Mouse (Mus musculus): ENCODE measurements at regions not wholly inside any gene's neighbourhood (a gene's known extent, or its start where the extent isn't known, plus 50 kb on each side); places are given as distances from the start of the nearest gene placed in this dataset.

GRCm38 (mm10) chr5:29142957-29143356, 52.8 kb upstream of the Rnf32 start:
- Histone ChIP-seq H3K4me2 (ENCODE audit: low read depth, low read length) (no peak overlapping the region), H3K27me3 (replicated peaks; ENCODE audit: control insufficient read depth, insufficient read depth, low read length) (no peaks in the 10 kb centered on the region), H3K9me3 (ENCODE audit: control insufficient read depth, low read length) (no peaks in the 10 kb centered on the region), H3K36me3 (ENCODE audit: control insufficient read depth, insufficient read depth, low read length) (no peaks in the 10 kb centered on the region), H3K27ac (ENCODE audit: low read length) (no peak overlapping the region), H3K9ac (ENCODE audit: low read depth, low read length) (no peak overlapping the region), H3K4me1 (ENCODE audit: control insufficient read depth, insufficient read depth, low read length) (no peaks in the 10 kb centered on the region), H3K4me3 (ENCODE audit: low read length) (no peak overlapping the region)
- WGBS, result 81% methylated on average over 2 of the region's 2 CpGs
- ATAC-seq, result no peak

DNA sequence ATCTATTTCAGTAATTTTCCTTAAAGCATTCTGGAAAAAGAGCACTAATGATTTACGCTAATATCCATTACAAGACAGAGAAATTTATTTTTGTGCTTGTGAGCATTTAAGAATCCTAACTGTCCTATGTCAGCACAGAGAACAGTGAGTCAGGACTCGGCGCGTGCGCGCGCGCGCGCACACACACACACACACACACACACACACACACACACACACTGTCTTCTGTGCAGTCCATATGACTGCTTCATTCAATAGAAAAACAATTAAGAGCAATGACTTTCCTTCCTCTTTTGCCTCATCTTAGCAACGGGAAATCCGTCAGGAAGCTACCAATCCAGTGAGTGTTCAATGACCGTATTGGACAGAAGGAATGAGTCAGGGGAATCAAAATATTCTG, 53.3 kb upstream of the Rnf32 start:
- H3K4me3 ChIP-seq (ENCODE audit: low read length), result no peak overlapping the region
- 88% methylated on average over 13 of the region's 13 CpGs for WGBS
- H3K4me1 ChIP-seq (ENCODE audit: control insufficient read depth, insufficient read depth, low read length), result no peaks in the 10 kb centered on the region
- no peak for ATAC-seq
- H3K4me2 ChIP-seq (ENCODE audit: low read depth, low read length), result no peak overlapping the region
- H3K36me3 ChIP-seq (ENCODE audit: control insufficient read depth, insufficient read depth, low read length), result no peaks in the 10 kb centered on the region
- H3K9me3 ChIP-seq (ENCODE audit: control insufficient read depth, low read length), result no peaks in the 10 kb centered on the region
- H3K9ac ChIP-seq (ENCODE audit: low read depth, low read length), result no peak overlapping the region
- H3K27me3 ChIP-seq (replicated peaks; ENCODE audit: control insufficient read depth, insufficient read depth, low read length), result no peaks in the 10 kb centered on the region
- no peak overlapping the region for H3K27ac ChIP-seq (ENCODE audit: low read length)

DNA sequence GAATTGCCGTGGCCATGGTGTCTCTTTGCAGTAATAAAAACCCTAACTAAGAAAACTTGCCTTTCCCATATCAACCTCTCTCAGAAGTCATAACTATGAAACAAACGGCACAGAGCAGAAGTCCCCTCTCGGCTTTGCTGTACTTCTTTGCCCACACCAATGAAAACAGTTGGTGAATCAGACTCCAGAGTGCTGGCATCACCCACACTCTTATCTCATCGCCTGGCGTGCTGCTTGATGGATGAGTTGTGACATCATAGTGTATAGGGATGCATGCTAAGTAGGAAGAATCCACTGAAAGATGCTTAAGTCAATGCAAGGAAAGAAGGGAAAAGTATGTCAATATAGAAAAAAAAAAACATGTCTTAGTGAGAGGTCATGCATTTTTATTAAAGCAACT, 58.3 kb upstream of the Rnf32 start:
- no peaks in the 10 kb centered on the region for H3K36me3 ChIP-seq (ENCODE audit: control insufficient read depth, insufficient read depth, low read length)
- no peak overlapping the region for H3K4me3 ChIP-seq (ENCODE audit: low read length)
- H3K27me3 ChIP-seq (replicated peaks; ENCODE audit: control insufficient read depth, insufficient read depth, low read length), result no peaks in the 10 kb centered on the region
- no peaks in the 10 kb centered on the region for H3K4me1 ChIP-seq (ENCODE audit: control insufficient read depth, insufficient read depth, low read length)
- no peaks in the 10 kb centered on the region for H3K9me3 ChIP-seq (ENCODE audit: control insufficient read depth, low read length)
- no peak overlapping the region for H3K9ac ChIP-seq (ENCODE audit: low read depth, low read length)
- WGBS, result 84% methylated on average over 5 of the region's 5 CpGs
- no peak overlapping the region for H3K4me2 ChIP-seq (ENCODE audit: low read depth, low read length)
- no peak overlapping the region for H3K27ac ChIP-seq (ENCODE audit: low read length)
- no peak for ATAC-seq

DNA sequence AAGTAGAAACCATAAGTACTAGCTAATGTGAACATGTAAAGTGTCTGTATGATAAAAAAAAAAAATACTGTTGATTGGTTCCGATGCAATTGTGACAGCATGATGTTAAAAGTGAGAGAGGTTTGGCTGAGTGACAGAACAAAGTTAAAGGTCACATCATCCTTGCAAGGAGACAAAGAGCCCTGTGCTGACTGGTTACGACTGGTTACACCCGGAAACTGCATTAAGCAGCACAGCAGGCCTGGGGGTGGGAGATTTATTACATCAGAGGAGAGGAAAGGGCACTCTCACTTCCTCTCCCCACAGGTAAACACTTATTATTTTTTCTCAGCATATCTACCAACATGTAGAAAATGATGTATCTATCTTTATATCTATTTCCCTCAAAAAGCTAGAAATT, 63.5 kb upstream of the Rnf32 start:
- ATAC-seq, result no peak; the same call in 1 of the 2 replicates
- 25% methylated on average over 3 of the region's 3 CpGs for WGBS
- no peak overlapping the region for H3K9ac ChIP-seq (ENCODE audit: low read depth, low read length)

GRCm38 (mm10) chr5:29131762-29132161, 64.0 kb upstream of the Rnf32 start:
- no peaks in the 10 kb centered on the region for H3K9me3 ChIP-seq (ENCODE audit: control insufficient read depth, low read length)
- H3K4me1 ChIP-seq (ENCODE audit: control insufficient read depth, insufficient read depth, low read length), result no peaks in the 10 kb centered on the region
- H3K4me2 ChIP-seq (ENCODE audit: low read depth, low read length), result no peak overlapping the region
- H3K9ac ChIP-seq (ENCODE audit: low read depth, low read length), result no peak overlapping the region
- no peaks in the 10 kb centered on the region for H3K27me3 ChIP-seq (replicated peaks; ENCODE audit: control insufficient read depth, insufficient read depth, low read length)
- no peak overlapping the region for H3K27ac ChIP-seq (ENCODE audit: low read length)
- WGBS, result 15% methylated on average over 2 of the region's 2 CpGs
- no peak overlapping the region for H3K4me3 ChIP-seq (ENCODE audit: low read length)
- no peaks in the 10 kb centered on the region for H3K36me3 ChIP-seq (ENCODE audit: control insufficient read depth, insufficient read depth, low read length)
- no peak for ATAC-seq

More for the DNA sequence above, 63.5 kb upstream of the Rnf32 start:
- Histone ChIP-seq H3K4me3 (ENCODE audit: low read length) (no peak overlapping the region), H3K27me3 (replicated peaks; ENCODE audit: control insufficient read depth, insufficient read depth, low read length) (no peaks in the 10 kb centered on the region), H3K4me2 (ENCODE audit: low read depth, low read length) (no peak overlapping the region), H3K9me3 (ENCODE audit: control insufficient read depth, low read length) (no peaks in the 10 kb centered on the region), H3K4me1 (ENCODE audit: control insufficient read depth, insufficient read depth, low read length) (no peaks in the 10 kb centered on the region), H3K27ac (ENCODE audit: low read length) (no peak overlapping the region), H3K36me3 (ENCODE audit: control insufficient read depth, insufficient read depth, low read length) (no peaks in the 10 kb centered on the region)

DNA sequence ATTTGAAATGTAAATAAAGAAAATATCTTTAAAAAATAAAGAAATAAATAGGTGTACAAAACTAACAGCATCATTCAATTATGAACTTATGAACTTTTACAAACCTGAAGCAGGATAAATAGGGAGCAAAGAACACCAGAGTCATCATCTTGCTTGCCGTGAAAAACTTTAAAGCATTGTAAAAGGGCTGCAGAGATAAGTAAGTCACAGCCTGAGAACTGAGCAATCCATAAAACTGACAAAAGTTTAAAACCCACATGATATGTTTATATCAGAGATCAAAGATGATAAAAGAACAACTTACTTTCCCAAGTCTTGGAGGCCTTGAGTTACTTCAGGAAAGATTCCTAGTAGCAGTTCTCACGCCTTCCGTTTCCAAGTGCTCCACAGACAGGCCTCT, 66.1 kb upstream of the Rnf32 start:
- Histone ChIP-seq H3K36me3 (ENCODE audit: control insufficient read depth, insufficient read depth, low read length) (no peaks in the 10 kb centered on the region), H3K27ac (ENCODE audit: low read length) (no peak overlapping the region), H3K9me3 (ENCODE audit: control insufficient read depth, low read length) (no peaks in the 10 kb centered on the region), H3K4me1 (ENCODE audit: control insufficient read depth, insufficient read depth, low read length) (no peaks in the 10 kb centered on the region), H3K9ac (ENCODE audit: low read depth, low read length) (no peak overlapping the region), H3K4me3 (ENCODE audit: low read length) (no peak overlapping the region), H3K4me2 (ENCODE audit: low read depth, low read length) (no peak overlapping the region), H3K27me3 (replicated peaks; ENCODE audit: control insufficient read depth, insufficient read depth, low read length) (no peaks in the 10 kb centered on the region)
- 35% methylated on average over 3 of the region's 3 CpGs for WGBS
- peak; percentile 64 for ATAC-seq

GRCm38 (mm10) chr5:29116942-29117341, 78.8 kb upstream of the Rnf32 start:
- Histone ChIP-seq H3K4me3 (ENCODE audit: low read length) (no peak overlapping the region), H3K9ac (ENCODE audit: low read depth, low read length) (no peak overlapping the region), H3K4me2 (ENCODE audit: low read depth, low read length) (no peak overlapping the region), H3K36me3 (ENCODE audit: control insufficient read depth, insufficient read depth, low read length) (no peaks in the 10 kb centered on the region), H3K9me3 (ENCODE audit: control insufficient read depth, low read length) (no peaks in the 10 kb centered on the region), H3K4me1 (ENCODE audit: control insufficient read depth, insufficient read depth, low read length) (no peaks in the 10 kb centered on the region), H3K27me3 (replicated peaks; ENCODE audit: control insufficient read depth, insufficient read depth, low read length) (no peaks in the 10 kb centered on the region), H3K27ac (ENCODE audit: low read length) (no peak overlapping the region)
- whole genome bisulfite sequencing, result 55% methylated on average over 2 of the region's 2 CpGs
- no peak for ATAC-seq

- no peaks in the 10 kb centered on the region for H3K36me3 ChIP-seq (ENCODE audit: control insufficient read depth, insufficient read depth, low read length)
- no peak overlapping the region for H3K4me3 ChIP-seq (ENCODE audit: low read length)
- no peak overlapping the region for H3K9ac ChIP-seq (ENCODE audit: low read depth, low read length)
- no peaks in the 10 kb centered on the region for H3K27me3 ChIP-seq (replicated peaks; ENCODE audit: control insufficient read depth, insufficient read depth, low read length)
- H3K4me1 ChIP-seq (ENCODE audit: control insufficient read depth, insufficient read depth, low read length), result no peaks in the 10 kb centered on the region
- ATAC-seq, result no peak
- no peaks in the 10 kb centered on the region for H3K9me3 ChIP-seq (ENCODE audit: control insufficient read depth, low read length)
- H3K27ac ChIP-seq (ENCODE audit: low read length), result no peak overlapping the region
- no peak overlapping the region for H3K4me2 ChIP-seq (ENCODE audit: low read depth, low read length)
Measured at GRCm38 (mm10) chr5:29112531-29112930, 83.3 kb upstream of the Rnf32 start.

DNA sequence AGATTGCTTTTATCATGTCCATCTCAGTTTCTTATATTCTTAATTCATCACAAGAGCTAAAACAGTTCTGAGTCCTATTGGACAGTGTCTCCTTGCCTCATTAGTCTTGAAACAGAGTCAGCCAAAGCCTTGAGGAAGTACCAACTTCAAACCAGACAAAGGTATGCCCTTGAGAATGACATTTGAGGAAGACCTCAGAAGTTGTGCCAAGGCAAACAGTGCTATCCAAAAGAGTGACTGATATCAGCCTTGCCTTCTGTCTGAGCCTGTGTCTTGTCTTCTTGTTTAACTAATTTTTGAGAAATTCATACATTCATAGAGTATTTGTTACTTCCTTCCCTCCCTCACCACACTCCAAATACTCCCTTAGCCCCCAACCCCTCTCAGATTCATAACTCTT, 88.5 kb upstream of the Rnf32 start:
- H3K36me3 ChIP-seq (ENCODE audit: control insufficient read depth, insufficient read depth, low read length), result no peaks in the 10 kb centered on the region
- no peak overlapping the region for H3K4me2 ChIP-seq (ENCODE audit: low read depth, low read length)

GRCm38 (mm10) chr5:29083288-29083687, 112.5 kb upstream of the Rnf32 start:
- Histone ChIP-seq H3K4me3 (ENCODE audit: low read length) (no peak overlapping the region), H3K4me1 (ENCODE audit: control insufficient read depth, insufficient read depth, low read length) (no peaks in the 10 kb centered on the region), H3K9me3 (ENCODE audit: control insufficient read depth, low read length) (no peaks in the 10 kb centered on the region), H3K9ac (ENCODE audit: low read depth, low read length) (no peak overlapping the region), H3K27me3 (replicated peaks; ENCODE audit: control insufficient read depth, insufficient read depth, low read length) (no peaks in the 10 kb centered on the region), H3K4me2 (ENCODE audit: low read depth, low read length) (no peak overlapping the region), H3K27ac (ENCODE audit: low read length) (no peak overlapping the region), H3K36me3 (ENCODE audit: control insufficient read depth, insufficient read depth, low read length) (no peaks in the 10 kb centered on the region)
- ATAC-seq, result peak; percentile 80
- WGBS, result 65% methylated on average over 1 of the region's 1 CpGs

More for the DNA sequence above, 88.5 kb upstream of the Rnf32 start:
- H3K4me1 ChIP-seq (ENCODE audit: control insufficient read depth, insufficient read depth, low read length), result no peaks in the 10 kb centered on the region
- ATAC-seq, result no peak
- no peak overlapping the region for H3K9ac ChIP-seq (ENCODE audit: low read depth, low read length)
- H3K4me3 ChIP-seq (ENCODE audit: low read length), result no peak overlapping the region
- no peak overlapping the region for H3K27ac ChIP-seq (ENCODE audit: low read length)
- H3K27me3 ChIP-seq (replicated peaks; ENCODE audit: control insufficient read depth, insufficient read depth, low read length), result no peaks in the 10 kb centered on the region
- no peaks in the 10 kb centered on the region for H3K9me3 ChIP-seq (ENCODE audit: control insufficient read depth, low read length)
